In genomic region chr19:55851498-55852324, GRCm38 (mm10) we compare ENCODE assay signal across 8 mouse cellular contexts.
DNase-seq lines count a peak whose midpoint lies in the region; ATAC-seq lines count a peak whose summit lies in the region.

No protein-coding gene starts in this region.

- 67% methylated on average over 19 of the region's 19 CpGs for WGBS in liver, embryonic 12.5 days (ENCODE audit: insufficient replicate concordance)

- H3K27me3 ChIP-seq in liver, embryonic 12.5 days (replicated peaks) = peaks cover 2% of the 10 kb centered on the region; the same call in 1 of the 2 replicates

- no peaks in the 10 kb centered on the region for H3K9me3 ChIP-seq in liver, embryonic 12.5 days (replicated peaks)

- no peak overlapping the region for H3K27ac ChIP-seq in liver, embryonic 12.5 days

- H3K4me1 ChIP-seq in liver, embryonic 12.5 days = peaks cover 7% of the 10 kb centered on the region

- ATAC-seq in liver, embryonic 12.5 days = no peak

- no peaks in the 10 kb centered on the region for H3K36me3 ChIP-seq in liver, embryonic 12.5 days

- H3K4me3 ChIP-seq in liver, embryonic 12.5 days = no peak overlapping the region

- H3K4me2 ChIP-seq in liver, embryonic 12.5 days = no peak overlapping the region

- intact Hi-C loops in left cerebral cortex, postnatal 25 days (cut with DNase I) = no loop called here

- no peak overlapping the region for H3K9ac ChIP-seq in liver, embryonic 12.5 days

- DNase-seq in left cerebral cortex, postnatal 25 days (ENCODE audit: low spot score in 2 of 2) = peak; percentile 4 to 6
- DNase-seq in left cerebral cortex, adult 9 months (ENCODE audit: low spot score in 2 of 2) = no peak
- DNase-seq in adrenal gland, postnatal 14 days = peak; percentile 81
- DNase-seq in gastrocnemius, postnatal 10 days = peak; percentile 31
- DNase-seq in mesoderm, embryonic 11.5 days (ENCODE audit: low read depth, low spot score) = peak; percentile 32
- no peak for DNase-seq in cerebellum, adult 18-20 months
- no peak for DNase-seq in urinary bladder, postnatal 4 days (ENCODE audit: low spot score in 2 of 2)

Comparison
In these comparisons a context has a peak if more than half of its experiments do, and no peak if none do; other contexts are left out.
1. DNase-seq: peak in left cerebral cortex, postnatal 25 days (2 of 2), adrenal gland, postnatal 14 days (single experiment), gastrocnemius, postnatal 10 days (single experiment) and mesoderm, embryonic 11.5 days (single experiment); none in left cerebral cortex, adult 9 months (0 of 2), cerebellum, adult 18-20 months (0 of 2) and urinary bladder, postnatal 4 days (0 of 2).